25 mouse cellular contexts compared by ENCODE assay signal in genomic region chr19:32051251-32051650, GRCm38 (mm10).
"Had no signal": no experiment of that assay in that cellular context is flagged by ENCODE, and none has a peak within 500 bp of the region (broad histone marks: within the 10 kb centered on the region; RNA-seq: fewer than 3 reads in every experiment).

No protein-coding gene starts in this region.

- H3K9me3 ChIP-seq: heart, embryonic 13.5 days; heart, embryonic 15.5 days; hindbrain, embryonic 13.5 days; hindbrain, embryonic 15.5 days; kidney, embryonic 15.5 days; limb, embryonic 13.5 days; limb, embryonic 15.5 days; liver, embryonic 12.5 days had no signal

- H3K27me3 ChIP-seq: heart, embryonic 13.5 days; heart, embryonic 15.5 days; hindbrain, embryonic 13.5 days; hindbrain, embryonic 15.5 days; kidney, embryonic 15.5 days; limb, embryonic 13.5 days; limb, embryonic 15.5 days; liver, embryonic 12.5 days had no signal

- DNase-seq: gastrocnemius, postnatal 14 days; gastrocnemius, postnatal 36 days; heart, adult 11 months; heart, adult 2 months; heart, postnatal 14 days; heart, postnatal 36 days; kidney, adult 11 months; kidney, adult 2 months; kidney, adult 9 months; kidney, postnatal 14 days; kidney, postnatal 36 days; layer of hippocampus, adult 9-11 months; left cerebral cortex, postnatal 4 days had no signal

- H3K4me1 ChIP-seq: heart, embryonic 15.5 days; hindbrain, embryonic 13.5 days; hindbrain, embryonic 15.5 days; kidney, embryonic 15.5 days; limb, embryonic 13.5 days; limb, embryonic 15.5 days; liver, embryonic 12.5 days had no signal

- H3K27ac ChIP-seq: heart, adult 2 months; heart, embryonic 13.5 days; heart, embryonic 15.5 days; hindbrain, embryonic 13.5 days; hindbrain, embryonic 15.5 days; hindbrain, postnatal 0 days; kidney, embryonic 15.5 days; kidney, postnatal 0 days; left cerebral cortex, adult 2 months; limb, embryonic 13.5 days; limb, embryonic 15.5 days; liver, embryonic 12.5 days; liver, embryonic 14.5 days had no signal

- H3K4me3 ChIP-seq: heart, adult 2 months; heart, embryonic 13.5 days; heart, embryonic 15.5 days; hindbrain, embryonic 13.5 days; hindbrain, embryonic 15.5 days; kidney, embryonic 15.5 days; left cerebral cortex, adult 2 months; limb, embryonic 13.5 days; limb, embryonic 15.5 days; liver, embryonic 12.5 days had no signal

- H3K36me3 ChIP-seq: heart, embryonic 15.5 days; hindbrain, embryonic 13.5 days; hindbrain, embryonic 15.5 days; kidney, embryonic 15.5 days; limb, embryonic 13.5 days; limb, embryonic 15.5 days; liver, embryonic 12.5 days had no signal
